Mouse (Mus musculus): ENCODE measurements at regions not wholly inside any gene's neighbourhood (a gene's known extent, or its start where the extent isn't known, plus 50 kb on each side); places are given as distances from the start of the nearest gene placed in this dataset.

- Histone ChIP-seq H3K79me2 (ENCODE audit: control insufficient read depth, insufficient read depth) (no peaks in the 10 kb centered on the region), H3ac (ENCODE audit: control insufficient read depth, insufficient read length, low read depth) (no peak overlapping the region), H3K27me3 (ENCODE audit: control insufficient read depth, insufficient read depth, insufficient read length) (no peaks in the 10 kb centered on the region), H3K79me3 (ENCODE audit: low read depth) (no peaks in the 10 kb centered on the region), H3K36me3 (ENCODE audit: control insufficient read depth, insufficient read depth) (no peaks in the 10 kb centered on the region), H3K4me3 (ENCODE audit: insufficient read depth, poor library complexity, severe bottlenecking) (no peak overlapping the region)
- no peak for TF ChIP-seq MAX (IDR thresholded peaks at IDR 0.05)
- no peak for TF ChIP-seq USF1 (IDR thresholded peaks at IDR 0.05; ENCODE audit: low read depth)
- TF ChIP-seq MYOD1 (IDR thresholded peaks at IDR 0.05; ENCODE audit: control insufficient read depth, insufficient read length, low read depth), result no peak
- TF ChIP-seq FOSL1 (IDR thresholded peaks at IDR 0.05; ENCODE audit: insufficient read depth, low read length, poor library complexity, severe bottlenecking), result no peak
- no peak for TF ChIP-seq CTCF (IDR thresholded peaks at IDR 0.05; ENCODE audit: control insufficient read depth, insufficient read depth, insufficient read length)
- TF ChIP-seq MYOG (IDR thresholded peaks at IDR 0.05; ENCODE audit: control insufficient read depth, extremely low read depth, insufficient read length), result no peak
These were observed 86.4 kb upstream of the Mgmt start for GRCm38 (mm10) chr7:136807968-136808367.

- Histone ChIP-seq H3ac (ENCODE audit: control insufficient read depth, insufficient read length, low read depth) (no peak overlapping the region), H3K79me2 (ENCODE audit: control insufficient read depth, insufficient read depth) (no peaks in the 10 kb centered on the region), H3K4me3 (ENCODE audit: insufficient read depth, poor library complexity, severe bottlenecking) (no peak overlapping the region), H3K27me3 (ENCODE audit: control insufficient read depth, insufficient read depth, insufficient read length) (no peaks in the 10 kb centered on the region), H3K36me3 (ENCODE audit: control insufficient read depth, insufficient read depth) (no peaks in the 10 kb centered on the region), H3K79me3 (ENCODE audit: low read depth) (no peaks in the 10 kb centered on the region)
- TF ChIP-seq USF1 (IDR thresholded peaks at IDR 0.05; ENCODE audit: low read depth) (no peak), CTCF (IDR thresholded peaks at IDR 0.05; ENCODE audit: control insufficient read depth, insufficient read depth, insufficient read length) (no peak), CEBPB (IDR thresholded peaks at IDR 0.05; ENCODE audit: low read depth) (no peak), MAX (IDR thresholded peaks at IDR 0.05) (no peak), FOSL1 (IDR thresholded peaks at IDR 0.05; ENCODE audit: insufficient read depth, low read length, poor library complexity, severe bottlenecking) (no peak), MYOD1 (IDR thresholded peaks at IDR 0.05; ENCODE audit: control insufficient read depth, insufficient read length, low read depth) (no peak), MYOG (IDR thresholded peaks at IDR 0.05; ENCODE audit: control insufficient read depth, extremely low read depth, insufficient read length) (no peak)
These were observed 84.8 kb upstream of the Mgmt start for GRCm38 (mm10) chr7:136809576-136809975.

DNA sequence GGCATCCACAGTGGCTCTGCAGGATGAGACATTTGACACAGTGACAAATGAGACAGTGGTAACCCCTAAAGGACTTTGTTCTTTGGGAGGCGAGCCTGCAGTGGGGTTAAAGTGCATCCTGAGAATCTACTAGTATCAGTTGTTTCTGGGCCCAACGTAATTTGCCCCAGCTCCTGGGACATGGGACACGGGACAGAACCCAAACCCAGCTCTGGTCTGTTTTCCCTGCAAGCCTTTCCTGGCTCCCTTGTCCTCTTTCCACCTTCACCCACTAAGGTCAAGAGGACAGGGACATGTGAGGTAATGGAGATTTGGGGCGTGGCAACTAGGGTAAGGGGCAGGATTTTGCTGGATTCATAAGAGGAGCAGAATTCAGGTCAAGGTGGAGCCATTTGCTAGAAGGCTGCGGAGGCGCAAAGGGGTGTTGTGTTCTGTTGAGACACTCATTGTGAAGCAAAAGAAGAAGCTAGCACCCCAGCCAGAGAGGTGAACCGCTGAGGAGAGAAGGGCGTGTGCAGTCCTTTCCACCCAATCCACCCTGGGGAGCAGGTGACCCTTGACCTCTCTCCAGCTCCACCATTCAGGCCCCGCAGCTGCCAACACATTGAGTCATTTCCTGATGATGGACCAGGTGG lies 80.6 kb upstream of the Mgmt start:
- TF ChIP-seq MYOD1 (IDR thresholded peaks at IDR 0.05; ENCODE audit: control insufficient read depth, insufficient read length, low read depth) (no peak), MYOG (IDR thresholded peaks at IDR 0.05; ENCODE audit: control insufficient read depth, extremely low read depth, insufficient read length) (no peak), FOSL1 (IDR thresholded peaks at IDR 0.05; ENCODE audit: insufficient read depth, low read length, poor library complexity, severe bottlenecking) (no peak), CEBPB (IDR thresholded peaks at IDR 0.05; ENCODE audit: low read depth) (no peak)
- H3K4me3 ChIP-seq (ENCODE audit: insufficient read depth, poor library complexity, severe bottlenecking), result no peak overlapping the region
- H3K36me3 ChIP-seq (ENCODE audit: control insufficient read depth, insufficient read depth), result no peaks in the 10 kb centered on the region
- no peaks in the 10 kb centered on the region for H3K79me3 ChIP-seq (ENCODE audit: low read depth)
- H3K27me3 ChIP-seq (ENCODE audit: control insufficient read depth, insufficient read depth, insufficient read length), result no peaks in the 10 kb centered on the region
- H3K79me2 ChIP-seq (ENCODE audit: control insufficient read depth, insufficient read depth), result no peaks in the 10 kb centered on the region
- H3ac ChIP-seq (ENCODE audit: control insufficient read depth, insufficient read length, low read depth), result no peak overlapping the region

GRCm38 (mm10) chr7:136814751-136815150 lies 79.7 kb upstream of the Mgmt start:
- Histone ChIP-seq H3ac (ENCODE audit: control insufficient read depth, insufficient read length, low read depth) (no peak overlapping the region), H3K79me2 (ENCODE audit: control insufficient read depth, insufficient read depth) (no peaks in the 10 kb centered on the region), H3K36me3 (ENCODE audit: control insufficient read depth, insufficient read depth) (no peaks in the 10 kb centered on the region), H3K4me3 (ENCODE audit: insufficient read depth, poor library complexity, severe bottlenecking) (no peak overlapping the region), H3K27me3 (ENCODE audit: control insufficient read depth, insufficient read depth, insufficient read length) (no peaks in the 10 kb centered on the region), H3K79me3 (ENCODE audit: low read depth) (no peaks in the 10 kb centered on the region)
- TF ChIP-seq MYOD1 (IDR thresholded peaks at IDR 0.05; ENCODE audit: control insufficient read depth, insufficient read length, low read depth) (no peak), USF1 (IDR thresholded peaks at IDR 0.05; ENCODE audit: low read depth) (no peak), CTCF (IDR thresholded peaks at IDR 0.05; ENCODE audit: control insufficient read depth, insufficient read depth, insufficient read length) (no peak), MAX (IDR thresholded peaks at IDR 0.05) (no peak), MYOG (IDR thresholded peaks at IDR 0.05; ENCODE audit: control insufficient read depth, extremely low read depth, insufficient read length) (no peak), CEBPB (IDR thresholded peaks at IDR 0.05; ENCODE audit: low read depth) (no peak), FOSL1 (IDR thresholded peaks at IDR 0.05; ENCODE audit: insufficient read depth, low read length, poor library complexity, severe bottlenecking) (no peak)

DNA sequence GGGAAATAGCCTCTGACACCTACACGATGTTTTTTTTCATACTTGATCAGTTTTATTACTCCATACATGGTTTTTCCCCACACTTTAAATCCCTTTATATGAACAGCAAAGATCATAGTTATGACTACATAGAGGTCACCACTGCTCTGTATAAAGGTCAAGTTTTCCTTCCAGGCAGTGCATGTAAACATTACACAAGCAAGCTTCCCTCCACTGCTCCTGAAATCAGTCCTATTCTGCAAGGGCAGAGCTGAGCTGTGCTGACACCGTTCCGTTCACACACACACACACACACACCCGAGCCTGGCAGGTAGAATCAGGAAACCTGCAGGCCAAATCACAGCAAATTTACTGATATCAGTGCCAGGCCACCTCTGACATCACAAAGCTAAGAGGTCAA lies 74.1 kb upstream of the Mgmt start:
- H3ac ChIP-seq (ENCODE audit: control insufficient read depth, insufficient read length, low read depth), result no peak overlapping the region
- no peak for TF ChIP-seq USF1 (IDR thresholded peaks at IDR 0.05; ENCODE audit: low read depth)
- no peaks in the 10 kb centered on the region for H3K79me2 ChIP-seq (ENCODE audit: control insufficient read depth, insufficient read depth)
- no peaks in the 10 kb centered on the region for H3K79me3 ChIP-seq (ENCODE audit: low read depth)
- H3K27me3 ChIP-seq (ENCODE audit: control insufficient read depth, insufficient read depth, insufficient read length), result no peaks in the 10 kb centered on the region
- H3K36me3 ChIP-seq (ENCODE audit: control insufficient read depth, insufficient read depth), result no peaks in the 10 kb centered on the region
- H3K4me3 ChIP-seq (ENCODE audit: insufficient read depth, poor library complexity, severe bottlenecking), result no peak overlapping the region

GRCm38 (mm10) chr7:136825647-136826046 lies 68.8 kb upstream of the Mgmt start:
- Histone ChIP-seq H3K79me2 (ENCODE audit: control insufficient read depth, insufficient read depth) (no peaks in the 10 kb centered on the region), H3ac (ENCODE audit: control insufficient read depth, insufficient read length, low read depth) (no peak overlapping the region), H3K79me3 (ENCODE audit: low read depth) (no peaks in the 10 kb centered on the region), H3K4me3 (ENCODE audit: insufficient read depth, poor library complexity, severe bottlenecking) (no peak overlapping the region), H3K36me3 (ENCODE audit: control insufficient read depth, insufficient read depth) (no peaks in the 10 kb centered on the region), H3K27me3 (ENCODE audit: control insufficient read depth, insufficient read depth, insufficient read length) (no peaks in the 10 kb centered on the region)
- no peak for TF ChIP-seq CEBPB (IDR thresholded peaks at IDR 0.05; ENCODE audit: low read depth)
- TF ChIP-seq MAX (IDR thresholded peaks at IDR 0.05), result no peak
- TF ChIP-seq MYOD1 (IDR thresholded peaks at IDR 0.05; ENCODE audit: control insufficient read depth, insufficient read length, low read depth), result no peak
- no peak for TF ChIP-seq MYOG (IDR thresholded peaks at IDR 0.05; ENCODE audit: control insufficient read depth, extremely low read depth, insufficient read length)
- TF ChIP-seq USF1 (IDR thresholded peaks at IDR 0.05; ENCODE audit: low read depth), result no peak
- TF ChIP-seq FOSL1 (IDR thresholded peaks at IDR 0.05; ENCODE audit: insufficient read depth, low read length, poor library complexity, severe bottlenecking), result no peak
